Mouse (Mus musculus) frontal cortex, postnatal 36 days (tissue): Measurements from ENCODE around the gene Ung.

Source experiments
- DNase-seq, 2 experiments: peaks; one replicate each; pipeline ENCODE4 v3.0.0; 2022; ENCODE audit warnings: low spot score in 2 of 2

The Ung gene

DNA sequence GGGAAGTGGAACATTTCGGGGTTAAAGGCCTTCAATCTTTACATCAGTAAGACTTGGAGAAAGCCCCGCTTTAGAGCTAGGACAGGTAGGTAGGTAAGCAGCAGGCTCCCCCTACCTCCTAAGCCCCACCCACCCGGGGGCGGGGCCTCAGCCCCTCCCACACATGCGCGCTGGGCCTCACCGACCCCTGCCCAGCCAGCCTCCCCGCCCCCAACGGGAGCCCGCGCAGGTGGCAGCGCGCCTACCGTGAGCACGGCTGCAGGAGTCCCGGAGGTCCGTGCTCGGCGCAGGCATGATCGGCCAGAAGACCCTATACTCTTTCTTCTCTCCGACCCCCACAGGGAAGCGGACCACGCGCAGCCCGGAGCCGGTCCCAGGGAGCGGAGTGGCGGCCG, at the start of gene Ung:
Ung (plus strand) TSS at position 176 of the 395 bp plus-strand sequence.
- DNase-seq, result no peak

DNA sequence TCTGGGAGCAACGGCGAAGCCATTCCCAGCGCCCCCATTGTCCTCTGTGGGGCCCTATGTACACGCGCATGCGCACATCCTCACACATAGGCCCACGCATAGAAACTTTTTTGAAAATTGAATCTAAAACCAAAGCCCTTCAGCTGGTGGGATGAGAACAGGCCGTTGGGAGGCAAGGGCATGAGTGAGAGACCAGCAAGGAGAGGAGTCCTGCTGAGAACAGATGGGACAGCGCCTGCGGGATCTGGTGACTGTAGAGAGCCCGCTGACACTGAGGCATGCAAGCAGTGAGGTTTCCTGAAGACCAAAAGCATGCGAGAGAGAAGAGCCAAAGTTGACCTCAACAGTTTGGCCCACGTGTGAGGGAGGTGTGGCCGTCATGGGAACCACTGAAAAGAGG, 44.7 kb upstream of the Ung start:
- DNase-seq, result no peak

DNA sequence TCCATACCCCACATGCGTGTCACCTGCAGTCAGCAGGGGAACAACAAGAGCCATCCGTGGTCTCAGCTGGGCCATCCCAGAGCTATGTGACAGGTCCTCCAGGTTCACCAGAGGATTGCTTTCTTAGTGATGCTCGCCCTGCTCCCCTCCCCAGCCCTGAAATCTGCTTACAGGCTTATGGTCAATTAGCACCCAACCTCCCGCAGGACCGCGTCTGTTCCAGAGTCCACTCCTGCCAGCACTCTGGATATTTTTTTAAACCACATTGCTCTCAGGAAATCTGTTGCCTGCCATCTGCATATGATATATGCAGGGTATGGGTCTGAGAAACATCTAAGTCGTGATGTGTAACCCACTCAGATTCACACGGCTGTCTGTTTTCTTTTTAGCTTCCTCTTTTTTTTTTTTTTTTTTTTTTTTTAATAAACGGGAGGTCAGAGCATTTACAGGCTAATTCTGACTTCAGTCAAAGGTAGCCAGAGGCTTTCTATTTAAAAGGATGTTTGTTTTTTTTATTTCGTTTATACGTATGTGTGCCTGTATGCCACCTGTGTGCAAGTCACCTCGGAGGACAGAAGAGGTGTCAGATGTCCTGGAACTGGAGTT, 42.2 kb upstream of the Ung start:
- DNase-seq, result peak; percentile 28 to 62

DNA sequence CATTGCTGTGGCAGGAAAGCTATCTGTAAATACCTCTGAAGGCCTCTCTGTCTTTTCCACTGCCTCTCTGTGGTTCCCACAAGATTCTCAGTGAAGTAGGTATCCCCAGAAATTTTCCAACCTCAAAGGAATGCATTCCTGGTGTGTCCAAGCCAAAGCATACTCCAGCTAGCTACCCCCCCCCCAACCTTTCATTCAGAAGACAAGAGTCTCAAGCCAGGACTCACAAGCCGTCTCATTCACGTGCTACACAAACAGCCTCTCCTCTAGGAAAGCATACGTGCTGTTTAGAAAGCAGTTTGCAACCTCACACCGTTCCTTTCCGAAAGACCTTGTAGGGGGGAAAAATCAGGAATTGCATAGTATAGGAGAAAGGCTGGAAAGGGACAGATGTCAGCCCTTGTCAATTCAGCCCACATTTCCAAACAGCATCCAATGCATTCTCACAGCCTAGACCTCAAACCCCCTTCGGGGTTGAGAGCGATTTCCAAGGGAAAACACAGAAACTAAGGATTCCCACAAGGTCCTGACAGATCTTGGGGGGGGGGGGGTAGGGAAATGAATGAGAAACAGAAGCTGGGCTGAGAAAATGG, 39.7 kb upstream of the Ung start:
- no peak for DNase-seq

DNA sequence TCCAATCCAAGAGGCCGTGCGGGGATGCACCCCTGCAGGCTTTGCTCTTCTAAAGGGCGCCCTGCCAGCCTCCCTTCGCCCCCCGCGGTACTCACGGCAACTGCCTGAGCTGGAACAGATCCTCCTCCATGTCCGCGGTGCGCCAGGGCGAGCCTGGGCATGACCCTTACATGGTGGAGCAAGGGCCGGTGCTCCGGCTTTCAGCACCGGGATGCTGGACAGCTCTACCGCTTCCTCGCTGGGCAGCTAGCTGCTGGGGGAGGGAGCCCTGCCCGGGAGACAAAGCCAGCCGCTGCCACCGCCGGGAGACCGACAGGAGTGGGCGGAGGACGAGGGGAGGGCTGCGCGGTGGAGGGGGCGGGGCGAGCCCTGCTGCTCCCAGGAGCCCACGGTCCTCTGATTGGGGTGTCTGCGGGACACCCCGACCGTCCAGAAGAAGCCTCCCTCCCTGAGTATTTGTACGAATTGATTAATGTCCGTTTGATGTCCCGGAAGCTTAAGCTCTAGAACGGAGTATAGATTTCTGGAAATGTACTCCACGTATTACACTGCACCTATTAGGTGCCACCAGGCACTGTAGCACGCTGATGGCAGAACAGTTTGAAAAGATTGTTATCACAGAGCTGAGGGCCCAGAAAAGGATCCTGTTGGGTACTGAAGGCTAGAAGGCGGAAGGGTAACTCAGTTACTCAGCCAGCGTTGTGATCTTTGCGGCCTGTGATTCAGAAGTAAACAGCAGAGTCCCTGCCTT, 39.0 kb upstream of the Ung start, which contains the start of gene Svop:
Svop (minus strand) TSS at position 514 of the 751 bp plus-strand sequence.
- DNase-seq, result peak; percentile 75 to 84

DNA sequence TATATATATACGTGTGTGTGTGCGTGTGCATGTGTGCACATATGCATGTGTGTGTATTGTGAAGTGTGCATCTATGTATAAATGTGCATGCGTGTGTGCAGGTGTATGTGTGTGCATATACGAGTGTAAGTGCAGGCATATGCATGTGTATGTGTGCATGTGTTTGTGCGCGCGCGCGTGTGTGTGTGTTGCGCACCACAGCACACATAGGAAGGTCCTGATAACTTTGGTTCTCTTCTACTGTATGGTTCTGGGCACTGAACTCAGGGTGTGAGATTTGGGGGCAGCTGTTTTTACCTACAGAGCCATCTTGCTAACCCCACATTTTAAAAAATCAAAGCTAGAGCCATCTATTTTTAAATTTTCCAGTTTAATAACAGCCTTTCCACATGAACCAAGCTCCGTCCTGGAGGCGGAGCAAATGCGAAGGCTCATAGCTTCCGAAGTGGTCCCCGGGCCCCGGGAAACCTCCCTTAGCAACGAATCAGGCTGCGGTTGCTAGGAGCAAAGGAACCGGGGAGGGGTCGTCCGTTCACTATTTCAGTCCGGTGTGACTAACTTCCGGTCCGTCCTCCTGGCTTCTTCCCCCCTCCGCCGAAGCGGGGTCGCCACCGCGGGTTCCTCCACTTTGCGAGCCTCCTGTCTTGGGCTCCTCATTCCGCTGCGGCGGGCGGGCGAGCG, 30.3 kb upstream of the Ung start:
- peak; percentile 96 to 97 for DNase-seq

DNA sequence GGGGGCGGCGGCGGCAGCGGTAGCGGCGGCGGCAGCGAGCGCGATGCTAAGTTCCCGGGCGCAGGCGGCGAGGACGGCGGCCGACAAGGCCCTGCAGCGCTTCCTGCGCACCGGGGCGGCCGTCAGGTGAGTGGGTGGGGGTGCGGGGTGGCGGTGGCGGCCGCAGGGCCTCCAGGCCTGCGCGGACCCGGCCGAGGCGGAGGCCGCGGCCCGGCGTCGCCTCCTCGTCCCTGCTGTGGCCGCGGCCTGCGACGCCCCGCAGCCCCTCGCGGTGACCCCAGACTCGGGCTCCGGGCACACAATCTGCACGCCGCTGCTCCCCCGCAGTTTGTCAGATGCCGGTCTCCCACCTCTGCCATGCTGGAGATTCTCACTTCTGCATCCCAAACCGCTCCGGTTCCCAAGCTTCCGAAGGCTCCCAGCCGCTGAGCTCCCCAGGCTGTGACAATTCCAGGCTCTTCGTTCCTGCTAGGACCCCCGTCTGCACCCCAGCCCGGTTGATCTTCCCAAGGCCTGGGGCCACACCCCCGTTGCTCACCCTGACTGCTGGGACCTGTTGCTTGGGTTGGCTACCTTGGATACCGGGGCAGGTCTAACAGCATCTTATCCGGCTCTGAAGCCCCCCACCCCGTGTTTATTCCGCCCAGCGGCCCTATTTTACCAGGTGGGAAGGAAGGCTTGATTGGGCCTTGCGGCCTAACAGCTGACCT, 29.6 kb upstream of the Ung start:
- no peak for DNase-seq

DNA sequence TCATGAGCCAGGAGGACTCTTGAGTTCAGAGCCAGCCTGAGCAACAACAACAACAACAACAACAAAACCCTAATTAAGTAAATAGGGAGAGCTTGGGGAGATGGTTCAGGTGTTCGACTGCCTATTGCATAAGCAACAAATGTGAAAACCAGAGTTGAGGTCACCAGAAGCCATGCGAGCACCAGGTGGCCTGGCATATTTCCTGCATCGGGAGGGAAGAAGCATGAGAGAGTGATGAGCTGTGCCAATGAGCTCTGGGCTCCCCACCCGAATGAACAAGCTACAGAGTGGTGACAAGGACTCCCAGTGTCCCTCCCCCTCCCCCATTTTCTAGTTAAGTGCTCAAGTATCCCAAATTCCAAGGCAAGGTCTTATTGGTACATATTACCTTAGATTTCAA, 28.3 kb upstream of the Ung start:
- DNase-seq, result no peak

DNA sequence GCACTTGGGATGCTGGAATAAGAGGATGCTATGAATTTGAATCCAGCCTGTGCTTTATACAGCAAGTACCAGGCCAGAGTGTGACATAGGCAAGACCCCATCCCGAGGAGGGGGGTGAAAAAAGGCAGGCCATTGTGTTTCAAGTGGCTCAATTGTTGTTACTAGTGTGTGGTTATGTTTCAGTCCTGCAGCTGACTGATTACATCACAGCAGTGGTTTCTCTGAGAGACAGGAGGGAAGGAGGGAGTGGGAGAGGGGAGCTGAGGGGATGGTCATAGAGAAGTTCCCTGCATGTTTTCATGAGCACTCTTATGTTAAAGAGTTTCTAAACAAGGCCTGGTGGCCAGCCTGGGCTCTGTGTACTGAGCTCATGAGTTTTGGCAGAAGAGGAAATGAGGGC, 27.4 kb upstream of the Ung start:
- no peak for DNase-seq

DNA sequence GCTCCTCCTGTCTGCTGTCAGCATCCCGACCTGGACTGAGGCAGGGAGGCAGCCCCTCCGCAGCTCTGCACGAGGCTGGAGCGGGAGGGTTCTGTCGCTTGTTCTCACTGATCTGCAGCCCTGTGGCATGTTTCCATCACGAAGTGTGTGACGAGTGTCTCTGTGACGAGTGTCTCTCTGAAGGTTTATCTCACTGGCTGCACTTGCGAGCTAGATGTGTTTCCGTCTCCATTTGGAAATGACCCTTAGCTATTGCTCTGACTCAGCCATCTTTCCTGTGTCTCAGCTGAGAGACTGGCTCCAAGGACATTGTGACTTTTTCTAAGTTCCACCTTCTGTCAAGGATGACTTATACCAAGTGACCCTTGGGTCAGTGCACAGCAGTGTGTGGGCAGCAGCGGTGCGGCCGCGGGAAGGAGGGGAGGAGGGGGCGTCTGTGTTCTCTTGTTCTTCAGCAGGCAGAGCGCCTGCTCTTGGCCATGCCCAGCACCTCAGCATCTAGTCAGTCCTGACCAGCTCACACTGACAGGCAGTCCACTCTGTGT, 23.7 kb upstream of the Ung start:
- no peak for DNase-seq

DNA sequence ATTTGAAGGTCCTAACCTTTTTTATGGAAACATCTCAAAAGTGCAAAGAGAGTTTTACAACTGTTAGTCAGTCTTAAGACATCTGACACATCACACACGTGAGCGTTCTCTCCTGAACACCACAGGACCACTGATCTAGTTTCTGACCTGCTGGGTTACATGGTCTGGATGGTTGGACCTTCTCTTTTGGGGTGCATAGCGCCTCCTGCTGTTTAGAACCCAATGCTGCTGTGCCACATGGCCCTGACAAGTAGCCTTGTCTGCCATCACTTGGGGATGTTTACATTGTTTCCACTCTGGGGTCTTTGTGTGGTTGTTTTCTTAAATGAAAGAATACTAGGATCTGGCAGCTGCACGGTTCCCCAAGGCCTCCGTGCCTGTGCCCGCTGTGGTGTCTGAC, 16.9 kb upstream of the Ung start:
- no peak for DNase-seq

DNA sequence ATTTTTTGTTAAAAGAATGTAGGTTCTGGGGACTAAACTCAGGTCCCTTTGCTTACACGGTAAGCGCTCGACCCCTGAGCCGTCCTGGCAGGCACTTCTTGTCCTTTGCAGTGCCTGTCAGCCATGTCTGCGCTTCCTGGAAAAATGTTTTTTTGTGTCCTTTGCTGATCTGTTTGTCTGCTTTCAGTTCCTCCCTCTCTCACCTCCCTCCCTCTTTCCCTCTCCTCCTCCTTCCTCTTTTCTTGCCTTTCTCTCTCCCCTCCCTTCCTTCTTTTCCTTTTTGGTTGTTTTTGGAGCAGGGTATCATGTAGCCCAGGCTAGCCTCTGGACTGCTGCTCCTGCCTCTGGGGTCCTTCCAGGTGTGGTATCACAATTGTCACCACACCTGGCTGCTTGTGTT, 15.2 kb upstream of the Ung start:
- no peak for DNase-seq

DNA sequence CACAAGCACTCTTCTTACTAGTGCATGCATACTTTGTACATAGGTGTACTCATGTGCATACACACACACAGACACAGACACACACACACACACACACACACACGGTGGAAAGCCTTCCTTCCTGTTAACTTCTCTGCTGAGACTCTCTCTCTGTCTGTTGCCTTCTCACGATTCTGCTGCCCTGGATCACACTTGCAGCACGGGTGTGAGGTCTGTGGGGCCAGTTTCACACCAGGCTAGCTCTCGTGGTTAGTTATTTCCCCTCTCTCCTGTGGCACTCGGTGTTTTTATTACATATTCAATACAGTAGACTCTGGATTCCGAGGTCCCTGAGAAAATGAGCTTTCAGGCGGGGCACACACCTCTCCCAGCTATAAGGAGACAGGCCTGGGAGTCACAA, 13.6 kb upstream of the Ung start:
- no peak for DNase-seq

DNA sequence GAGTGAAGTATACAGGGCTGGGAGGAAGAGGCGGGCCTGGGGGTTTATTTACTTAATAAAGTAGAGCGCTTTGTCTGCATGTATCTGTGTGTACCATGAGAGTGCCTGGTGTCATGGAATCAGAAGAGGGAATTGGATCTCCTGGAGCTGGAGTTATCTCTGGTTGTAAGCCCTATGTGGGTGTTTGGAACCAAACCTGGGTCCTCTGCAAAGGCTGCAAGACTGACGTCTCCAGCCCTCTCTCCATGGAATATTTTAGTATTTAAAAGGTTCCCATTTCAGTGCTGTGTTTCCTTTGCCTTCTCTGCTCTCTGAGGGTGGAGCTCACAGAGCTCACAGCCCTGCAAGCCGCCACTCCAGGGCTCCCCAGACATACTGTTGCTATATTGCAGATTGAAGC, 10.4 kb upstream of the Ung start:
- DNase-seq, result no peak

DNA sequence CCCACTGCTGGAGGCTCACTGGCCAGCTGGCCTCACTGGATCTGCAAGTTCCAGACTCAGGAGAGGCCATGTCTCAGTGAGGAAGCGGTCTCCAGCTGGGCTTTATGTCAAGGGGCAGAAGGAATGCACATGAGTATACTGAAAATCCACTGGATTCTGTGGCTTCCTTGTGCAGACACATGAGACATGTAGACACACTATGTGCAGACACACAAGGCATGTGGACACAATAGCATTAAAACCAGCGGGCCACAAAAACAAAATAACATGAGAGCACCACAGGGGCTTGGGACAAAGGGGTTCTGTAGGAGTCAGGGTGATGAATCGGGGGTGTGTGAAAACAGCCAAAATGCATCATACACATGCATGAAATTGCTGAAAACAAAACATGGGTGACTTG, 4.2 kb upstream of the Ung start:
- DNase-seq, result no peak

DNA sequence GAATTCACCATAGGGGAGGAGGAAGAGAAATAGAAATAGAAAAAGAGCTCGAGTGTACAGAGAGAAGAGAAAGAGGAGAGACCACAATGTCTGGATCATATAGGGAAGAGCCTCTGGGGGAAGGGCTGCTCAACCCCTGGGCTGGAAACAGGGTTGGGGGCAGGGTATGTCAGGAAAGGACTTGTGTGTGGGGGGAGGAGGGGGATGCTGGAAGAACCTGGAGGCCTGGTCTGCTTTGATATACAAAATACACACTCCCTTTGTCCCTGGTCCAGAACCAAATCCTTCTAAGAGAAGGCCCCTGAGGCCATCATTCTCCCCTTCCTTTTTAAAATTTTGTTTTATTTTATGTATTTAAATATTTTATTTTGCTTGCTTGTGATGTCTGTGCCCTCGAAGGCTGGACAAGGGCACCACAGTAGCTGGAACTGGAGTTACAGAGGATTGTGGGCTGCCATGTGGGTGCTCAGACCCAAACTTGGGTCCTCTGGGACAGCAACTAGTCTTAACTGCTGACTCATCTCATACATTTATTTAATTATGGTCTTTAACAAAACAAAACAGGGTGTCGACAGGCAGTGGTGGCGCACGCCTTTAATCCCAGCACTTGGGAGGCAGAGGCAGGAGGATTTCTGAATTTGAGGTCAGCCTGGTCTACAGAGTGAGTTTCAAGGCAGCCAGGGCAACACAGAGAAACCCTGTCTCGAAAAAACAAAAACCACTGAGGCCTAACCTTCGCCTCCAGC, 3.5 kb upstream of the Ung start:
- no peak for DNase-seq

DNA sequence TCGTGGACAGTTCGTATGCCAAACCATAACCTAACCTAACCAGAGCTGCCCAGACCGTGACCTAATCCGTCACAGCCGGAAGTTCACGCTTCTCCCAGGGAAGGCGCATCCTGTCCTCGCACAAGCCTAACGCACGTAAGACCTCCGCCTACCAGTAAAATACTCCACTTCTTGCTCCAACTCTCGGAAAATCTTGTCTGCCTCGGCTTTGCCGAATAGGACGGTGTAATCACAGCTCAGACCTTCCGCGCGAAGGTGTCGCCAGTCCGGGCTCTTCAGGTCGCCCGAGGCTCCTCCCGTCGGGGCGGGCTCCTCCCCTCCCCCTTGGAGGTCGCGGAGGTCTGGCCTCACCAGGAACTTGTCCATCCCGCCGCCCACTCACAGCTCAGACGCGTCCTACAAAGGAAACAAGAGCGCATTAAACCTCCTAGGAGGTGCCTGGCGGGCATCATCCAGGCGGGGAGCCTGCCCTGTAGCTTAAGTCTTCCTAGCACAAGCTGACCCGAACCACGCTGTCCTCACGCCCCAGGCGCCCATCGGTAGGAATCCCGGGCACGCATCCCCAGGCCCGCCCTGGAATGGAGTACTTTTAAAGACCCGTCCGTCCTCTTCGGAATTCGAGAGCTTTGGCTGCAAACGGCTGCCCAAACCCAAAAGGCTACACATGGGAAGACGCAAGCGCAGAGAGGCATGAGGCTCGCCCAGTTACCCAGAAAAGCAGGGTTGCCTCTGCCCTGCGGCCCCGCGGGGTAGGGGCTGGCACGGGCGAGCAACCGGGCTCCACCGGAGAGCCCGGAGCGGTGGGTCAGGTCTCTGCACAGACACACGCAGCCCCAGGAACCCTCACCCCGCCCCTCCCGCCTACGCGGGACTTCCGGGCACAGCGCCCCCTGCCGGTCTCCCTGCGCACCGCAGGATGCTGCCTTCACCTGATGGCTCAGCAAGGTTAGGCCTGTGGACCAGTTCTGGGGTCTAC, 2.5 kb upstream of the Ung start, which contains the start of gene Alkbh2:
Alkbh2 (minus strand) TSS at position 845 of the 976 bp plus-strand sequence.
- DNase-seq, result peak; percentile 80 to 81

DNA sequence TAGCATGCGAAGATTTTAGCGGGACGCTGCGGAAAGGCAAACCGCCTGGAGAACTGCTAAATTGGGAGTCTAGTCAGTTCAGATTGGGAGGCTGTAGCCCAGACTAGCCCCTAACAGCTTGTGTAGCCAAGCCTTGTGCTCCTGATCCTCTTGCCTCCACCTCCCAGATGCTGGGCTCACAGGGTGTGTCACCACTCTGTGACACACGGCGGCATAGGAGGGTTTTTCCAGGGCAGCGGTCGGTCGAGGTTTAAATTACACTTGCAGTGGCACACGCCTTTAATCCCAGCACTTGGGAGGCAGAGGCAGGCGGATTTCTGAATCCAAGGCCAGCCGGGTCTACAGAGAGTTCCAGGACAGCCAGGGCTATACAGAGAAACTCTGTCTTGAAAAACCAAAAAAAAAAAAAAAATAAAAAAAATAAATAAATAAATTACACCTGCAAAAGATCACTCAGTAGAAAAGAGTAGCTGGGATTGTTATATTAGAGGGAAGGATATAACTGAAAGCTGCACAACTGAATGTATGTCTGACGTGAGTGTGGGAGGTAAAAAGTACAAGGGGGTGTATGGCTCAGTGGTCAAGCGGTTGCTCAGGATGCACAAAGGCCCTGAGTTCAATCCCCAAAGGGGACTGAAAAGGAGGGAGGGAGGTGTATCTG, 506 bp upstream of the Ung start:
- DNase-seq, result no peak
